Mouse (Mus musculus): ENCODE results near the gene Ntn1.

Ntn1 gene

DNA sequence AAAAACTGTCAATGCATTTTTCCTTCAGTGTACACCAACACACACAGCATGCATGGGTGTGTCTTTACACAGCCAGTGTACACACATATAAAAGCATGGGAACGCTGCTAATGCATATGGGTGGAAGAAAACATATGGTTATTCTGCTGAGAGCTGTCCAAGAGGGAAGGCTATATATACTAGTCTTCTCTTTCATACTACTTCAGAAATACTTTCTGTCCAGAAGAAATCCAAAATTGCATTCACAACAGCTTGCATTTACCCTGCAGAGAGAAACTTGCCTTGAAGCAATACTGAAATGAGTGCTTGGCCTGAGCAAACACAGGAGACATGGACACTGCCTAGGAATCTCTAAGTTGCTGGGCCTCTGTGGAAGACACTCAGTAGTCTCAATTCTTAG, 18.8 kb downstream of the Ntn1 start:
- DNase-seq, result no peak

DNA sequence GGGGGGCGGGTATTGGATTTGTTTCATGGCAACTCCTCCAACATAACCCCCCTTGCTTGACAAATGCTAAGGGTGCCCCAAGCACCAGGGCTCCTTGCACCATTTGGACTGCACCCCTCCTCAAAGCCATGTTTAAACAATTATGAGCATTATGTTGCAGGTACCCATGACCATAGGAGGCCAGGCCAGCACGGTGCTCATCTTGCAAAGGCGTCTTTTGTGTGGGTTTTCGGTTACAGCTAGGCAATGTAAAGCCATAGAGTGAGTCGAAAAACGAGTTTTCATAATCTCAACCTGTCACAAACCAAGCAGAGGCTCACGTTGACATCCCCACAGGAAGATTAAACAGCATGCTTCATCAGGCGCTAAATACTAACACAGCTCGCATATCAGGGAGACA, 19.3 kb downstream of the Ntn1 start:
- no peak for DNase-seq

DNA sequence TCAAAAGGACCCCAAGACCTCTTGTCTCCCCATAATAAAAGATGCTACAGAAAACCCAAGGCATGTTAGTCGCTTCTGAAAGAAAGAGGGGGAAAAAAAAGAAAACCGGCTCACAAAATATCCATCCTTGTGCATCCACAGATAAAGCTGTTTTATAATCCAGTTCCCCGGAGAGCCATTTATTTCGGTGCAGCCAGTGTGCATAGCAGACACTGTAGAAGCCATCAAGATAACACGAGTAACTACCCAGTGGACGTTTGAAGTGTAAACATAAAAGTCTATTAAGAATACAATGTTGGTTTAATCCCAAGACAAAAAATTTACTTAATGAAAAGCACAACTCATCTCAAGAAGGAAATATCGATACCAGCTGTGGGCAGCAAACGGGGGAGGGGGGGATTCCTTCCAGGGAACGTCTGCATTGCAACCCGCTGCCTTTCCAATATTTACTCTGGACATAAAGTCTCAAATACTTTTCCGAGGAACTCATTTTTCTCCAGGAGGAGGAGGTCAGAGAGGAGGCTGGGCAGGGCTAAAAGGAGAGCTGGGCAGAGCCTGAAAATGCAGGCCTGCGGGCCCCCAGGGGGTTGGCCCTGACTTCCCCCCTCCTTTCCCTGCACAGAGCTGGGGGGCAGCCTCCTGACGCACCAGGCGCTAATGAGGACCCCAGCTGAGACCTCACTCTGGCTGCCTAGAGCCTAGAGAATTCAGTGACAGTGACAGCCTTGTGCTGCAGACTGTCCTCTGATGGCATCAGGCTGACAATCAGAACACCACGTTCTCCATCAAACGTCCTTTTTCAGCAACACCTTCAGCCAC, 21.5 kb downstream of the Ntn1 start:
- no peak for DNase-seq

- no peak for DNase-seq
Observed at GRCm38 (mm10) chr11:68378419-68378818, 22.2 kb downstream of the Ntn1 start.

DNA sequence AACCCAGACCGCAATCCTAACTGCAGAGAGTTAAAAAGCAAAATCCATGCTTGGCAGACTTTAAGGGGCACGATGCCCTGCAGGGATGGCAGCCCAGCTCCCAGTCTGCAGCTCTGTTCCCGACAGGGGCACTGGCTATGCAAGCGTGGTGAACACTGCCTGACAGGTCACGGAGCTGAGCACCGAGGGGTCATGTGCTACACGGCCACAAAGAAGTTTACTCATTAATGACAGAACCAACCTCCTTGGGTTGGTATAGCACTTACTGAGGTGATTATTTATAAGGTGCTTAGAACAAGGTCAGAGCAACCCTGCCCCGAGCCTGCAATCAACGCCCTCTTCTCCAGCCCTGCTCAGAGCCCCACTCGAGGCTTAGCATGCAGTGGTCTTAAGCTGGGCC, 27.5 kb downstream of the Ntn1 start:
- no peak for DNase-seq

DNA sequence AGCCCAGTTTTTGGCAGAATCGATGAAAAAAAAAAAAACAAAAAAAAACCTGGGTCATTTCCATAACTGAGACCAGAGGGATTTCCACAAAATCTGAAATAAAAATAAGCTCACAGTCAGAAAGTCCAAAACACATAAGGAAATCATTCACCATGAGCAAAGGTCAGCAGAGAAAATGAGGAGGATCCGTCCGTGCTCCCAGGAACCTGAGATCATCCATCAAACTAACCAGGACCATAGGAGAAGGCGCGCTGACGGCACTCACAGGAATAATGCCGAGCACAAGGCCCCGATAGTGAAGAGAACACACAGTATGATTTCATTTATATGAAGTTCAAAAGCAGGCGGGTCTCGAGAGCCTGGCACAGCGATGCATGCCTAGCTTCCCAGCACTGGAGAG, 29.0 kb downstream of the Ntn1 start:
- DNase-seq, result no peak

DNA sequence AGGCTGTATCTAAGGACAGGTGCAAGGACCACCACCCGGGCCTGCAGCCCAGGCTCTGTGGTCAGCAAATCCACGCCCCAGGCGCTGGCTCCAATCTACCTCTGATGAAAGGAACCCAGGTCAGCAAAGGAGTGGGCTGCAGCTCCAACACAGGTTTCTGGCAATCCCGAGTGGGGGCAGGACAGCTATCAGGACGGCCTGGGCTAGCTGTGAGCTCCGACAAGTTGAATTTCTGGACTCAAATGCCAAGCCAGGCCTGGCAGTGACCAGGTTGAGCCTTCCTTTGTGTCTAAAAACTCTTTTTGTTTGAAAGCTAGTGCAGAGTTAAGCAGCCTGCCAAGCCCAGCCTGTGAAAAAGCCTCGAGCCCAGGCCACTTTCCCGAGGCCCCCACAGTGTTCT, 43.7 kb downstream of the Ntn1 start:
- no peak for DNase-seq

DNA sequence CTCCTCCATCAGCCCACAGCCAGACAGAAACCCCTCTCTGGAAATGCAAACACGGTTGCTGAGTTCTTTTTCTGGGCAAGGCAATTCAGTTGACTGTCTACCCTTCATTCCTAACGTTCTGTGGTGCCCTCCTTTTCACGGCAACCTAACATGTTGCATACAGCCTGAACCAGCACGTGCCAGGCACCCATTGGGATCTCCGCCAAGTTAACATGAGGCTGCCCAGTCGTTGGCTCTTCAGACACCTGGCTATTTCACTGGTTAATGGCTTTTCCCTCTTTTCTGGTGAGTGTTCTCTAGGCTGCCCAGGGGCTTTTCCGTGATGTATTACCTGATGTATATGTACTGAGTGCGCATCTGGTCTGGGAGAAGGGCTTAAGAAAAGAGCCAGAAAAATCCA, 45.1 kb downstream of the Ntn1 start:
- DNase-seq, result no peak

DNA sequence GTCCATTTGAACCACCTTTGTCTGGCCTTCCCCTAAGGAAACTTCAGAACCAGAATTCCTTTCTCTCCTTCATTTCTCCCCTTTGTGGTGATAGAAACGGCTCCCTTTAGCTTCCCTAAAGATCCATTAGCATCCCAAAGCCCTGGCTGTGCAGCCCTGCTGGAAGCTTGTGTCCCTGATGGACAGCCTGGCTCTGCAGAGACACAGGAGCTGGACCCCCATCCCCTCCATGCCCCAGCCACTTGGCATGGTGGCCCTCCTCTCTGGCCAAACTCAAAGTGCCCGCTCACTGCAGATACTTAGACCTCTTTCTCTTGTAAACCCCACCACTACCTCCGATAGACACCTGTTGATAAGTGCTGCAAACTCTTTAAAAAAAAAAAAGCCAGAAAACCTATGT, 45.8 kb downstream of the Ntn1 start:
- DNase-seq, result no peak

GRCm38 (mm10) chr11:68352236-68352635, 48.4 kb downstream of the Ntn1 start:
- DNase-seq, result peak; percentile 19

DNA sequence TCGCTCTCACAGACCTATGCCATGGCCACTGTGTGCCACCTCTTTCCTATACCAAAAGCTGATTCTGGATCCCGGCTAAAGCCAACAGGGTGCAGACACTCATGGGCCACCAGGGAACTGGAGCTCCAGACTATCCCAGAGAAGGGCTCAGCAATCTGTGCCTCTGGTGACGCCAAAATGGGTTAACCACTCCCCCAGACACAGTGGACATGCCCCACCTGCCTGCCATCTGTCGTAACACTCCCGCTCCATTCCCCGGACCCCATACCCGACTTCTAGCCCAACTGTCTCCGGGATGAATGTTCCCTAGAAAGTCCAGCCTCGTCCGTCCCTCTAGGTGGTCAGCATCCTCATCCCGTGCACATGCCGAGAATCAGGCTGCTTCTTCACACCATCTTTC, 51.8 kb downstream of the Ntn1 start:
- no peak for DNase-seq

DNA sequence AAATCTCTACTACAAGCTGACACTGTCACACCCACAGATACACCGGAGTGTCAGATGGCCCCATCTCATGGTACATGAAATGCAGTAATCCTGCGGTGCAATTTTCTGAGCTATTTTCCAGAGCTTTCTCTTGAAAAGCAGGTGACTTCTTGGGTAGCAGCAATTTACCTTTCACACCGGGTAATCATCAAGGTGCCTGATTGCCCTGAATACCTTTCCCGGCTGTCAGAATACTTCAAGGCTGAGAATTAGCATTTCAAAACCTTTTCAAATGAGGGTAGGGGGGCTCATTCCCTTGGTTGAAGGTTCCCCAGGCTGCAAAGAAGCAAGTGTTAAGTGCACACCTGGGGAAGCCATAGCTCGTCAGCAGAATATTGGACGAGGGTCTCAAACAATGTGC, 52.5 kb downstream of the Ntn1 start:
- no peak for DNase-seq

DNA sequence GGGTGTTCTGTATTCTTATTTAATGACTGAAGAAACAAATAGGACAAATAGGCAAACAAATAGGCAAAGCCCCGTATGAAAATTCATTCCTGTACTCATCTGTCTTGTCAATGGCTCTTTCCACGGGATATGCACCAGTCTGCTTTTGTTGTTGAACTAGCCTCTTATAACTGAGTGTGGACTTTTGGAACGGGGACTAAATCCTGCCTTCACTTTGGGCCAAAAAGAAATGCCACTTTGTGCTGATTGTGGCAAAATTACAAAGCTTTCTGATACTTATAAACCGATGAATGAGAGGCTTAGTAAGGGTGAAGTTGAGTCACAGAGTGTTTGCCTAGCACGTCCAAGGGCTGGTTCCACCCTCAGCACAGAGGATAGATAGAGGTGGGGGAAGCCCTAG, 53.1 kb downstream of the Ntn1 start:
- DNase-seq, result no peak

DNA sequence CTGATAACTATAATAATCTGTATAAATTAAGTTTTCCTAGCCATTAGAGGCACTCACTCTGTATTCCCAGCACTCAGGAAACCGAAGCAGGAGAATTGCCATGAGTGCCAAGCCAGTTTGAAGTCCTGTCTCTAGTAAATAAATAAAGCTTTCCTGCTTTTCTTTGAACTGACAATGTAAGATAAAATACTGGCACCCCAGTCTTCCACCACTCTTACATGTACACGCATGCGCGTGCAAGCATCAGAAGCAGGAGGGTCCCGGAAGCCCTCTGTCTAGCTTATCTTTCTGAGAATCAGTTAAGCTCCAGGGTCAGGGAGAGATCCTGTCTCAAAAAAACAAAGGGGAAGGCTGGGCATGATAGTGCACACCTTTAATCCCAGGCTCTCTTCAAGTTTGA, 54.5 kb downstream of the Ntn1 start:
- peak; percentile 53 for DNase-seq

- peak; percentile 79 for DNase-seq
Observed at GRCm38 (mm10) chr11:68344221-68344620, 56.4 kb downstream of the Ntn1 start.

- no peak for DNase-seq
Observed at GRCm38 (mm10) chr11:68342761-68343160, 57.9 kb downstream of the Ntn1 start.

DNA sequence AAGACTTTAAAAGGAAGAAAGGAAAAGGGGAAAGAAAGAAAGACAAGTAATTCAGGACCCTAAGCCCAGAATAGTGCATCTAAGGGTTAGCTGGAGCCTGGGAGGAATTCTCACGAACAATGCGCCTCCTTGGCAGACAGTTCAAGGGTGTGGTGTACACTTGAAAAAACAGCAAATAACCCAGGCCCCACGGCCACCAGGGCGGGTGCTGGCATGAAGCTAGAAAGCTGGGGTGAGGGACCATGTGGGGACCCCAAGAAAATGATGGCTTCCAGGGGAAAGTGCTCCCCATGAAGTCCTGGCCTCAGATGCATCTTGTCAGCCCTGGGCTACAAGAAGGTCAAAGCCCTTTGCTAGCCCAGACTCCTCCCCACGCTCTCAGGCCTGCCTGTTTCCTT, 58.6 kb downstream of the Ntn1 start:
- DNase-seq, result peak; percentile 77

DNA sequence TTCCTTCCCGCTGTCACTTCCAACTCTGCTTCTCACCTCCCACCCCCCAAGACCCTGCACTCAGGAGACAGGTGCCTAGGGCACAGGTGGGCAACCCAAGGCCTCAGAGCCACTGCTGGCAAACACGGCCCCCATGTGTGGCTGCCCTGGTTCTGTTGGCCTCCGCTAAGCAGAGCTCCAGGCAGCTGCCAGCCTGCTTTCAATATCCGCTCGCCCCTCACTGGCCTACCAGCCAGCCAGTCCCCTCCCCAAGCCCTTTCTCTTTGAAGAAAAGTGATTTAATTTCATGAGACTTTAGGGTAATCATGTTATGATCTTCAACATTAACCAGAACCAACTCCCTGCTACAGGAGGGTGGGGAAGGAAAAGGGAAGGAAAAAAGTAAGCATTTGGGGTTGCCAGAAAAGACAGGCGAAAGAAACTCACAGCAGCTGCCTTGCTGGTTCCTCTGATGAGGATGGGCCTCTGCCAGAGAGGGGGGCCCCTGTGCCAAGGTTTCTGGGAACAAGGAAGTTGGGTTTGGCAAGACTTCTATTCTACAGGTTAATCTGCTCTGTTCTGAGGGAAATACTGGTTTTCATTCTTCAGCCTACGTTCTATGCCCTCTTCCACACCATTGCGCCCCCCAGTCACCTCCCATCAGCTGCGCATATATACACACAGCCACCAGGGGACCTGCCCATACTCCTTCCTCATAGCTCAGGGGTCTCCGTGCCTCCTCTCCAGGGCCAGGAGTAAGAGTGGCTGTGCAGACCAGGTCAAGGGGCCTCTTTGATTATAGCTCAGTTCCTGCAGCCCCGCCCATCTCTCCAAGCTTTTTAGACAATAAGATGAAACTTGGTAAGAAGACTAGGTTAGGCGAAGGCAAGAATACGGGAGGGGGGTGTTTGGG, 59.3 kb downstream of the Ntn1 start:
- DNase-seq, result peak; percentile 80

GRCm38 (mm10) chr11:68340366-68340765, 60.3 kb downstream of the Ntn1 start:
- DNase-seq, result peak; percentile 69

DNA sequence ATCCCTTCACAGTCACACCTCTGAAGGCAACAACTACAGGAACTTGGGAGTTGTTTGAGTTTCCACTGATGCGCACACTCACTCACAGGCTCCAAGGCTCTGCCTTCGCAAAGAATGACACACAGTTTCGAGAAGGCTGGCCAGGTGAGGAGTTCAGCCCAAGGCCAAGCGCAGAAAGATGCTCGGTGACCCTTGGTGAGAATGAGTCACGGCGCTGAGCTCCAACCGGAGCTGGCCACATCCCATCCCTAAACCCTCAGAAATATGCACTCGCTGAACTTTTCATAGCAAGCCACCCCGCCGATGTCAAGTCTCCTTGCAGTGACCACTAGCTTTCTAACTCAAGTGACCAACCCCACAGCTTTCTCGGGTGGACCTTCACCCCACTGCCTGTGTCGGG, 60.8 kb downstream of the Ntn1 start:
- no peak for DNase-seq

GRCm38 (mm10) chr11:68339331-68339730, 61.3 kb downstream of the Ntn1 start:
- DNase-seq, result no peak

DNA sequence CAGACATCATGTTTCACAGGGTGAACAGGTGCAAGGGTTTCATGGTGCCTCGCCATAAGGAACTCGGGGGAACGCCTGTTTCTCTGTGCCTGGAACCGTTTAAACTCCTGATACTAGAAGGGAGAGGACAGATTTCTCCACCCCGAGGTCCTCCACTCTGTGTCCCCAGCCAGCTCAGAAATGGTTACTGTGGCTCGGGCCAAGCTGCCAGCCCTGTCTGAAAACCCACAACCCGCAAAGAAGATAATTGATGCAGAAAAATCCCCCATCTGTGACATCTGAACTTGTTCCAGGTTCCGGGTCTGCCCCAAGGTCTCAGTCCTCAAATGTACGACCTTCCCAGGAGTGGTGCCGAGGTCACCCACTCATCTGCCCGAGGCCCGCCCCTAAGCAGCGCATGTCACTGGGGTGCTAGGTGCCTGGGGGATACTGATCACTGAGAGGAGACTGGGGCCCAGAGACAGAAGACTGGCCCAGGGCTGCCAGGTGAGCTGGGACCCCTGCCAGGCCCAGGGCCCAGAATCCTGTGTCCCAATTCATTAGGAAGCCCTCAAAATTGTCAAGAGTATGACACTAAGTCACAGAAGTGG, 68.9 kb downstream of the Ntn1 start:
- DNase-seq, result no peak

DNA sequence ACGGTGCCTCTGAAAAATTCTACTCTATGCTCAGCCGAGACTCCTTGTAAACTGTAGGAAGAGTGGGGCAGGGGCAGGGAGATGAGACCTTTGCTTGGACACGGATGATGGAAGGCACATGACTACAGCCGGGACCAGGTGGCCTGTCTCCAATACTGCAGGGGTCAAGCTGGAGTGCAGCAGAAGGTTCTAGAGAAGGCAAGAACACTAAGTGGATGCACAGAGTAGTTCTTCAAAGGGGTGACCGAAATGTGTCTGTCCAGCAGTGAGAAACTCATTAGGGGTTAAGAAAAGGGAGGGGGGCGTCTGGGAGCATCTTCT, 69.5 kb downstream of the Ntn1 start:
- no peak for DNase-seq
